Mouse (Mus musculus): ENCODE measurements around the gene S1pr4. TPM values are rescaled to one million over a fixed set of nuclear protein-coding genes. Genes with fewer than 3 reads are reported as not detected.

Gene S1pr4
- polyA plus RNA-seq, 1 experiment from 2014 or later, result 0.24 TPM

DNA sequence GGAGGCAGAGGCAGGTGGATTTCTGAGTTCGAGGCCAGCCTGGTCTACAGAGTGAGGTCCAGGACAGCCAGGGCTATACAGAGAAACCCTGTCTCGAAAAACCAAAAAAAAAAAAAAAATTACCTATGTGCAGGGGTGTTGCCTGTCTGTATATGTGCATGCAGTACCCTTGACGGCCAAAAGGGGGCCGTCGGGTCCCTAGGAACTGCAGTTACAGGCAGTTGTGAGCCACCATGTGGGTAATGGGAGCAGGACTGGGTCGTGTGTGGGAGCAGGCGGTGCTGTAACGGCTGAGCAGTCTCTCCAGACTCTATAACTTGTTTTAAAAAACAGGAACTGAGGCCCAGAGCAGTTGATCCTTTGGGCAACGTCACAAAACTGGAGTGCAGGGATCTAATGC lies 15.9 kb downstream of the S1pr4 start:
- H3K27ac ChIP-seq (replicated peaks in 1 of 2; ENCODE audit: control insufficient read depth in 1 of 2, insufficient read depth in 1 of 2, low read depth in 2 of 2, low read length in 2 of 2), result no peak overlapping the region
- no peak for ATAC-seq (ENCODE audit: insufficient number of reproducible peaks, insufficient read depth, low FRiP score, low read depth)
- H3K4me1 ChIP-seq (ENCODE audit: control insufficient read depth in 2 of 2, insufficient read depth in 2 of 2, low read length in 2 of 2), result peaks cover 8 to 11% of the 10 kb centered on the region in 2 experiments; a peak in 3 of 4 replicates
- WGBS, result 22% methylated on average over 9 of the region's 9 CpGs
- peaks cover 31% of the 10 kb centered on the region for H3K36me3 ChIP-seq (ENCODE audit: control insufficient read depth, insufficient read depth, low read length)
- H3K4me2 ChIP-seq (ENCODE audit: low read length), result no peak overlapping the region
- no peak overlapping the region for H3K4me3 ChIP-seq (ENCODE audit: control insufficient read depth in 1 of 2, insufficient read depth in 1 of 2, low read depth in 1 of 2, low read length in 2 of 2)
- no peak overlapping the region for H3K9ac ChIP-seq (ENCODE audit: low read length)
- no peaks in the 10 kb centered on the region for H3K9me3 ChIP-seq (ENCODE audit: control insufficient read depth, low read length)
- peaks cover 31% of the 10 kb centered on the region for H3K27me3 ChIP-seq (ENCODE audit: control insufficient read depth, insufficient read depth, low read length)

DNA sequence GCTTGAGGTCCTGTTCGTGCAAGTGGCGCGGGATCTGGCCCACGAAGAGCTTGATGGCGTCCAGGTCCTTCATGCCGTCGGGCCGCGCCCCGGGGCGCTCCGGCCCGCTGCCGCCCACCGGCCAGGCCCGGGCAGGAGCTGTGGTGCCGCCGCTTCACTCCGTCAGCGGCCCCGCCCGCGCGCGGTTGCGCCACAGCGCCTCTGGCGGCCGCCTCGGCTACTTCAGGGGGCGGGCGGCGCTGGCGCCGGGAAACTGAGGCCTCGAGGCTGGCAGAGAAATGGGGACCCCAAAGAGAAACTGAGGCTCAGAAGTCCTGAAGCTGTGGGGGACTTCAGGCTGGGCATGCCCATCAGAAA lies 17.4 kb downstream of the S1pr4 start, which contains the start of gene Celf5:
Gene Celf5 (minus strand): TSS at position 177 of the 357 bp plus-strand sequence.
- 1% methylated on average over 33 of the region's 36 CpGs for WGBS
- Histone ChIP-seq H3K27me3 (ENCODE audit: control insufficient read depth, insufficient read depth, low read length) (peaks cover 39% of the 10 kb centered on the region), H3K9ac (ENCODE audit: low read length) (peak within 1 kb of the TSS; percentile 66), H3K27ac (replicated peaks in 1 of 2; ENCODE audit: control insufficient read depth in 1 of 2, insufficient read depth in 1 of 2, low read depth in 2 of 2, low read length in 2 of 2) (no peak within 1 kb of the TSS), H3K4me3 (ENCODE audit: control insufficient read depth in 1 of 2, insufficient read depth in 1 of 2, low read depth in 1 of 2, low read length in 2 of 2) (peak within 1 kb of the TSS; percentile 44 to 48), H3K36me3 (ENCODE audit: control insufficient read depth, insufficient read depth, low read length) (peaks cover 16% of the 10 kb centered on the region), H3K4me2 (ENCODE audit: low read length) (peak within 1 kb of the TSS; percentile 78), H3K9me3 (ENCODE audit: control insufficient read depth, low read length) (no peaks in the 10 kb centered on the region), H3K4me1 (ENCODE audit: control insufficient read depth in 2 of 2, insufficient read depth in 2 of 2, low read length in 2 of 2) (peaks cover under 1 to 5% of the 10 kb centered on the region in 2 experiments; a peak in 3 of 4 replicates)
- no peak for ATAC-seq (ENCODE audit: insufficient number of reproducible peaks, insufficient read depth, low FRiP score, low read depth)

DNA sequence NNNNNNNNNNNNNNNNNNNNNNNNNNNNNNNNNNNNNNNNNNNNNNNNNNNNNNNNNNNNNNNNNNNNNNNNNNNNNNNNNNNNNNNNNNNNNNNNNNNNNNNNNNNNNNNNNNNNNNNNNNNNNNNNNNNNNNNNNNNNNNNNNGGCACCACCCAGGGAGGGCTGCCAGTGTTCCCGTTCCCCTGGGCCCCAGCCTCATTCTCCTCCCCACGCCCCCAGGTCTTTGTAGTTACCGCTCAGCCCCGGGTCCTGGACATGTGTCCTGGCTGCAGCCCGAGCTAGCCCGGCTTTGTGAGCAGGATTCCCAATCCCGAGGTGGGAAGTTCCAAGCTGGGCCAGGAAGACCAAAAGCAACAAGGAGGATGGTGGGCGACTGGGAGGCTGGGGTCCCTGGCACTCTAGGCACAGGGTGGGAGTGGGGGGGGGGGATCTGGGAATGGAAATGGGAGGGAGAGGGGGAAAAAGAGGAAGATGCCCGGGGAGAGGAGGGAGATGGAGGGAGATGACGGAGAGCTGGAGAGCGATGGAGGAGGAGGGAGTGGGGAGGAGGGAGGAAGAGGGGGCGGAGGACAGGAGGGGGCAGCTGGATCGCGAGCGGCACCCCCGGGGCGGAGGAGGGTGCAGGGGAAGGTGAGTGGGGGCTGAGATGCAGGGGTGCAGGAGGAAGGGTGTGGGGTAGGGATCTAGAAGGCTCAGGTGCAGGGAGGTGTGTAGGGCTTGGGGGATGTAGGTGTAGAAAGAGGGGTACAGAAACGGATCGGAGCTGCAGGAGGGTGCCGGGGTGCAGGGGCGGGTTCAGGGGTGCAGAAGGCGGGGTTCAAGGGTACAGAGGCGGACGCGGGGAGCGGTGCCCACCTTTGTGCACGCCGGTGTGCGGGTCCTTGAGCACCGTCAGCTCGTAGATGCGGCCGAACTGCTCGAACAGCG lies 18.1 kb downstream of the S1pr4 start:
- 0 out of 2 replicates have a peak, but pooled peaks have one; percentile 3 for ATAC-seq (ENCODE audit: insufficient number of reproducible peaks, insufficient read depth, low FRiP score, low read depth)

DNA sequence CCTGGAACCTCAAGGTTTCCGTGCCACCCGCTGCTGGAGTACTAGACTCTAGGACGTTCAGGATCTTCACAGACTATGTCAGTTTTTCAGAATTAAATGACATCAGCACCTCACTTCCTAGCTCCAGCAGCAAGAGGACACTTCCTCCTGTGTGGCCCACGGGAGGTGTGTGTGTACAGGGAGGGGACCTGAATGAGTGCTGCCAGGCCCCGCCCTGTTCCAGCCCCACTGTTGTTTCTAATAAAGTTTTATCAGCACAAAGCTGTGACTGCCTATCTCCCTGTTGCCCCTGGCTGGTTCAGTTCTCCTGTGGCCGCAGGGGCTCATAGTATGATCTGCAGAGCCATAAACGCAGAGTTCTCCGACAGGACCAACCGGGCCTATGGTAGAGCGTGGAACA lies 25.5 kb downstream of the S1pr4 start:
- no peak overlapping the region for H3K4me3 ChIP-seq (ENCODE audit: control insufficient read depth in 1 of 2, insufficient read depth in 1 of 2, low read depth in 1 of 2, low read length in 2 of 2)
- no peaks in the 10 kb centered on the region for H3K9me3 ChIP-seq (ENCODE audit: control insufficient read depth, low read length)
- H3K4me1 ChIP-seq (ENCODE audit: control insufficient read depth in 2 of 2, insufficient read depth in 2 of 2, low read length in 2 of 2), result no peaks in the 10 kb centered on the region
- ATAC-seq (ENCODE audit: insufficient number of reproducible peaks, insufficient read depth, low FRiP score, low read depth), result no peak
- no peak overlapping the region for H3K27ac ChIP-seq (replicated peaks in 1 of 2; ENCODE audit: control insufficient read depth in 1 of 2, insufficient read depth in 1 of 2, low read depth in 2 of 2, low read length in 2 of 2)
- H3K9ac ChIP-seq (ENCODE audit: low read length), result no peak overlapping the region
- H3K36me3 ChIP-seq (ENCODE audit: control insufficient read depth, insufficient read depth, low read length), result no peaks in the 10 kb centered on the region
- WGBS, result 75% methylated on average over 10 of the region's 10 CpGs
- H3K27me3 ChIP-seq (ENCODE audit: control insufficient read depth, insufficient read depth, low read length), result peaks cover 77% of the 10 kb centered on the region
- no peak overlapping the region for H3K4me2 ChIP-seq (ENCODE audit: low read length)

More for the DNA sequence above, 18.1 kb downstream of the S1pr4 start:
- H3K4me1 ChIP-seq (ENCODE audit: control insufficient read depth in 2 of 2, insufficient read depth in 2 of 2, low read length in 2 of 2), result peaks cover 0 to 5% of the 10 kb centered on the region in 2 experiments; a peak in 3 of 4 replicates
- H3K9me3 ChIP-seq (ENCODE audit: control insufficient read depth, low read length), result no peaks in the 10 kb centered on the region
- H3K36me3 ChIP-seq (ENCODE audit: control insufficient read depth, insufficient read depth, low read length), result peaks cover 9% of the 10 kb centered on the region
- 4% methylated on average over 35 of the region's 35 CpGs for WGBS
- peaks cover 44% of the 10 kb centered on the region for H3K27me3 ChIP-seq (ENCODE audit: control insufficient read depth, insufficient read depth, low read length)
- peak overlapping the region; percentile 78 for H3K4me2 ChIP-seq (ENCODE audit: low read length)
- H3K4me3 ChIP-seq (ENCODE audit: control insufficient read depth in 1 of 2, insufficient read depth in 1 of 2, low read depth in 1 of 2, low read length in 2 of 2), result peak overlapping the region; percentile 44 to 48
- no peak overlapping the region for H3K27ac ChIP-seq (replicated peaks in 1 of 2; ENCODE audit: control insufficient read depth in 1 of 2, insufficient read depth in 1 of 2, low read depth in 2 of 2, low read length in 2 of 2)
- H3K9ac ChIP-seq (ENCODE audit: low read length), result peak overlapping the region; percentile 66

DNA sequence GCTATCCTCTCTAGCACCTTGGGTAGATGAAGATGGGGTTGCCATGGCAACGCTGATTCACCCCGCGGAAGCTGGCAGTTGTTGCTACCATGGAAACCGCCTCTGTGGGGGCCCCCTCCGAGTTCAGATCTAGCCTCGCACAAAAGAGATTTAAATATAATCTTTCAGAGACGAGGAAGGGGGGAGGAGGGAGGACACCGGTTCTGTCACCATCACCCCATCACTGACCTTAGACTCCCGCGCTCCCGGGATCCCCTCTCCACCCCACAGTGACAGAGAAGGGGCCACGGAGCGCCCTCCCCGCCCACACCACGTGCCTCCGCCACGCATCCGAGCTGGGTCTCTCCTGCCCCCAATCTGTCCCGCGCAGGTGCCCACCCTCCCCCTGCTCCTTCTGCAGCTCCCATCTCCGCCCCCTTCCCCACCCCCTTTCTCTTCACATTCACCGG lies 26.9 kb downstream of the S1pr4 start:
- no peaks in the 10 kb centered on the region for H3K36me3 ChIP-seq (ENCODE audit: control insufficient read depth, insufficient read depth, low read length)
- H3K4me1 ChIP-seq (ENCODE audit: control insufficient read depth in 2 of 2, insufficient read depth in 2 of 2, low read length in 2 of 2), result no peaks in the 10 kb centered on the region
- 5% methylated on average over 22 of the region's 22 CpGs for WGBS
- H3K27ac ChIP-seq (replicated peaks in 1 of 2; ENCODE audit: control insufficient read depth in 1 of 2, insufficient read depth in 1 of 2, low read depth in 2 of 2, low read length in 2 of 2), result no peak overlapping the region
- H3K4me3 ChIP-seq (ENCODE audit: control insufficient read depth in 1 of 2, insufficient read depth in 1 of 2, low read depth in 1 of 2, low read length in 2 of 2), result no peak overlapping the region
- H3K9ac ChIP-seq (ENCODE audit: low read length), result no peak overlapping the region
- H3K9me3 ChIP-seq (ENCODE audit: control insufficient read depth, low read length), result no peaks in the 10 kb centered on the region
- ATAC-seq (ENCODE audit: insufficient number of reproducible peaks, insufficient read depth, low FRiP score, low read depth), result no peak
- H3K4me2 ChIP-seq (ENCODE audit: low read length), result no peak overlapping the region
- peaks cover 85% of the 10 kb centered on the region for H3K27me3 ChIP-seq (ENCODE audit: control insufficient read depth, insufficient read depth, low read length)

DNA sequence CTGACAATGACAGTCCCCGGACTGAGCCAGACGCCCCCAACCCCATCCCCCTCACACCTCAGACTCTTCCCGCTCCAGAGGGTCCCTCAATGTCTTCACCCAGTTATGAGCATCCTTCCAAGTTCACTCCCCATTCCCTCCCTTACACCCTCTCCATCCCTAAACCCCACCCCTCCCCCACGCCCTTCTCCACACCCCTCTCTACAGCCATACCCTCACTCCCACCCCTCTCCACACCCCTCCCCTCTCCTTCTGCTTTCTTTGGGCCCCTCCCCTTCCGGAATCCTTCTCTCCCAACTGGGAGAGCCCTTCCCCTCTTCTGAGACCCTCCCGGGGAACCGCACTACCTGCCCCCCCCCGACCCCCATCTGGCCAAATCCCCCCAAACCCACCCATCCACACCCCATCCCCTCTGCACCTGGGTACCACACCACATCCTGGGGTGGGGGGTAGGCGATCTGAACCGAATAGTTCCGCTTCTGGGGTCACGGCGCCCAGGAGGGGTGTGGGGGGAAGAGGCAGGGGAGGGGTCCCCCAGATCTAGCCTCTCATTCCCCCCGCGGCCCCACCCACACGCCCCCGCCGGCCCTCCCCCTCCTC lies 27.4 kb downstream of the S1pr4 start:
- Histone ChIP-seq H3K9ac (ENCODE audit: low read length) (no peak overlapping the region), H3K36me3 (ENCODE audit: control insufficient read depth, insufficient read depth, low read length) (no peaks in the 10 kb centered on the region), H3K27ac (replicated peaks in 1 of 2; ENCODE audit: control insufficient read depth in 1 of 2, insufficient read depth in 1 of 2, low read depth in 2 of 2, low read length in 2 of 2) (no peak overlapping the region), H3K4me3 (ENCODE audit: control insufficient read depth in 1 of 2, insufficient read depth in 1 of 2, low read depth in 1 of 2, low read length in 2 of 2) (no peak overlapping the region), H3K4me1 (ENCODE audit: control insufficient read depth in 2 of 2, insufficient read depth in 2 of 2, low read length in 2 of 2) (no peaks in the 10 kb centered on the region), H3K4me2 (ENCODE audit: low read length) (no peak overlapping the region), H3K9me3 (ENCODE audit: control insufficient read depth, low read length) (no peaks in the 10 kb centered on the region), H3K27me3 (ENCODE audit: control insufficient read depth, insufficient read depth, low read length) (peaks cover 85% of the 10 kb centered on the region)
- ATAC-seq (ENCODE audit: insufficient number of reproducible peaks, insufficient read depth, low FRiP score, low read depth), result no peak
- 5% methylated on average over 18 of the region's 18 CpGs for WGBS

DNA sequence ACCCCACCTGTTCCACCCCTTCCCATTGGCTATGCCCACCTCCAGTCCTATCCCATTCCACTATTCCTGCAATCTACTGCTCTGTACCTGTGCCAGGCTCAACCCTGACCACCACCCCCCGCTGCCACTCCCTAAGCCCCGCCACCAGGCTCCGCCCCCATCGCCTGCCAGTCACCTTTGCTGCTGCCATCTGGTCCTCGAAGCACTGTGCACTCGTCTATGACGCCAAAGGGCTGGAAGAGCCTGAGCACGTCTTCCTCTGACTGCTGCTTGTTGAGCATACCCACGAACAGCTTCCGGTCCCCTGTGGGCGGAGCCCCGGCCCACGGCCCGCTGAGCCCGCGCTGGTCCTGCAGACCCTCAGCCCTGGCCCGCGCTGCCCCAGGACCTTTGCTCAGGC lies 29.5 kb downstream of the S1pr4 start:
- Histone ChIP-seq H3K9ac (ENCODE audit: low read length) (no peak overlapping the region), H3K27ac (replicated peaks in 1 of 2; ENCODE audit: control insufficient read depth in 1 of 2, insufficient read depth in 1 of 2, low read depth in 2 of 2, low read length in 2 of 2) (no peak overlapping the region), H3K36me3 (ENCODE audit: control insufficient read depth, insufficient read depth, low read length) (no peaks in the 10 kb centered on the region), H3K4me3 (ENCODE audit: control insufficient read depth in 1 of 2, insufficient read depth in 1 of 2, low read depth in 1 of 2, low read length in 2 of 2) (no peak overlapping the region), H3K4me1 (ENCODE audit: control insufficient read depth in 2 of 2, insufficient read depth in 2 of 2, low read length in 2 of 2) (no peaks in the 10 kb centered on the region), H3K9me3 (ENCODE audit: control insufficient read depth, low read length) (no peaks in the 10 kb centered on the region), H3K4me2 (ENCODE audit: low read length) (no peak overlapping the region), H3K27me3 (ENCODE audit: control insufficient read depth, insufficient read depth, low read length) (peaks cover 90% of the 10 kb centered on the region)
- 51% methylated on average over 18 of the region's 18 CpGs for WGBS
- no peak for ATAC-seq (ENCODE audit: insufficient number of reproducible peaks, insufficient read depth, low FRiP score, low read depth)
